Mouse (Mus musculus): ENCODE data around the gene Zfp697.

DNA sequence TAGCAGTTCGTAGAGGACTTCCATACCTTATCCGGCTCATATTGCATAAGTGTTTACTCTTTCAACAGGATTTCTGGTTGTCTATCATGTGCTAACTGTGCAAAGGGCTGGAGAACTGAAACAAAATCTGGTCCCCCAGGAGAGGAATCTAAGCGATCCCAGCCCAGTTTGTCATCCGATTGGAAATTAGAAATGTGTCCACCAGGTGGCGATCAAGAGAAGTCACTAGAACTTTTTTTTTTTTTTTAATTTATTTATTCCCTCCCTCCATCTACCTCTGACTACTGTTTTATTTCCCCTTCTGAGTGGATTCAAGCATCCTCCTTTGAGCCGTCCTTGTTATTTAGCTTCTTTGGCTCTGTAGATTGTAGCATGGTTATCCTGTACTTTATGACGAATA lies 28.4 kb upstream of the Zfp697 start:
- no peak for TF ChIP-seq POLR2A (IDR thresholded peaks at IDR 0.05; ENCODE audit: insufficient read depth, low read depth, low read length)
- no peak for TF ChIP-seq CTCF (IDR thresholded peaks at IDR 0.05; ENCODE audit: insufficient read depth, low read depth, low read length)

All from olfactory bulb, adult 2 months (tissue).